ENCODE assay signal across 11 mouse cellular contexts in the genomic region with DNA sequence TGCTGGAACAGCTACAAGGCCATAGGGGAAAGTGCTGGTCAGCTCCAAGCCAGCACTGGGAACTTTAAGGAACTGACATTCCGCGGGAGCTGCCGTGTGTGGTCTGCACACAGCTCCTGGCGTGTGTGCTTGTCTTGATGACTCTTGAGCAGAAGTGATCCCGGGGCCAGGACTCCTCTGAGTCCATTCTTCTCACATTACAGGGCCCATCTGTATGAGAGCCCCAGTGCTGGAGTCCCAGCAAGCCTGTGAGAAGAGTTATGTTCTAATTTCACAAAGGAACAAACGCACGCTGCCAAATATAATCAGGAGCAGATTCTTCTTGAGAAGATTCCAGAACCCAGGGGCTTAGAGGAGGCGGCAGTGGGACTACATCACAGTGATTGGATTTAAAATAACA. TPM values are rescaled to one million over a fixed set of nuclear protein-coding genes. Genes with fewer than 3 reads are reported as not detected.
DNase-seq lines count a peak whose midpoint lies in the region; ATAC-seq and TF ChIP-seq lines count a peak whose summit lies in the region.
"Had no signal": no experiment of that assay in that cellular context is flagged by ENCODE, and none has a peak within 500 bp of the region (broad histone marks: within the 10 kb centered on the region; RNA-seq: fewer than 3 reads in every experiment).

No protein-coding gene starts in this region.

- H3K9ac ChIP-seq in embryonic facial prominence, embryonic 14.5 days (ENCODE audit: low read depth, low read length) = no peak overlapping the region
- H3K9ac ChIP-seq in midbrain, embryonic 11.5 days (ENCODE audit: low read length) = no peak overlapping the region
- H3K9ac ChIP-seq: forebrain, embryonic 13.5 days had no signal

- no peaks in the 10 kb centered on the region for H3K27me3 ChIP-seq in kidney, adult 2 months (replicated peaks; ENCODE audit: control insufficient read depth, insufficient read depth, low read length)
- H3K27me3 ChIP-seq in embryonic facial prominence, embryonic 14.5 days (replicated peaks; ENCODE audit: control insufficient read depth, insufficient read depth, low read length) = no peaks in the 10 kb centered on the region
- H3K27me3 ChIP-seq in midbrain, embryonic 11.5 days (ENCODE audit: control insufficient read depth, insufficient read depth, low read length) = no peaks in the 10 kb centered on the region
- H3K27me3 ChIP-seq: forebrain, embryonic 13.5 days had no signal

- DNase-seq in kidney, adult 2 months = peak; percentile 4
- DNase-seq in kidney, adult 9 months = no peak
- DNase-seq in adipocyte (ENCODE audit: low spot score) = peak; percentile 7
- peak; percentile 90 for DNase-seq in embryonic facial prominence, embryonic 14.5 days (ENCODE audit: low spot score)
- peak; percentile 10 for DNase-seq in lung, postnatal 36 days
- DNase-seq in midbrain, embryonic 11.5 days (ENCODE audit: low spot score, missing footprints) = no peak
- DNase-seq in cerebellum, adult 9-10 months = no peak
- DNase-seq: cerebellum, adult 9-11 months had no signal

- no peak overlapping the region for H3K4me3 ChIP-seq in kidney, adult 2 months (ENCODE audit: insufficient read depth, low read depth, low read length)
- H3K4me3 ChIP-seq in embryonic facial prominence, embryonic 14.5 days (ENCODE audit: low read depth, low read length) = no peak overlapping the region
- H3K4me3 ChIP-seq in midbrain, embryonic 11.5 days (ENCODE audit: low read depth, low read length) = no peak overlapping the region
- H3K4me3 ChIP-seq: forebrain, embryonic 13.5 days had no signal

- 0 out of 2 replicates have a peak, but pooled peaks cover under 1% of the 10 kb centered on the region for H3K9me3 ChIP-seq in embryonic facial prominence, embryonic 14.5 days (ENCODE audit: control insufficient read depth, low read length)
- H3K9me3 ChIP-seq in midbrain, embryonic 11.5 days (ENCODE audit: control insufficient read depth, low read length) = no peaks in the 10 kb centered on the region
- H3K9me3 ChIP-seq: forebrain, embryonic 13.5 days had no signal

- H3K4me2 ChIP-seq in embryonic facial prominence, embryonic 14.5 days (ENCODE audit: low read depth, low read length) = peak overlapping the region; percentile 29; the same call in 1 of the 2 replicates
- no peak overlapping the region for H3K4me2 ChIP-seq in midbrain, embryonic 11.5 days
- H3K4me2 ChIP-seq: forebrain, embryonic 13.5 days had no signal

- H3K36me3 ChIP-seq in kidney, adult 2 months (ENCODE audit: control insufficient read depth, insufficient read depth, low read length) = no peaks in the 10 kb centered on the region
- H3K36me3 ChIP-seq in embryonic facial prominence, embryonic 14.5 days (ENCODE audit: control insufficient read depth, insufficient read depth, low read length) = no peaks in the 10 kb centered on the region
- H3K36me3 ChIP-seq in midbrain, embryonic 11.5 days (ENCODE audit: control insufficient read depth, insufficient read depth, low read length) = no peaks in the 10 kb centered on the region

- H3K4me1 ChIP-seq in kidney, adult 2 months (ENCODE audit: control insufficient read depth, insufficient read depth, low read length) = no peaks in the 10 kb centered on the region
- peaks cover 8% of the 10 kb centered on the region for H3K4me1 ChIP-seq in embryonic facial prominence, embryonic 14.5 days (ENCODE audit: control insufficient read depth, insufficient read depth, low read length)
- no peaks in the 10 kb centered on the region for H3K4me1 ChIP-seq in midbrain, embryonic 11.5 days (ENCODE audit: control insufficient read depth, insufficient read depth, low read length)
- H3K4me1 ChIP-seq: forebrain, embryonic 13.5 days had no signal

- WGBS in kidney, adult 2 months = 20% methylated on average over 8 of the region's 8 CpGs
- WGBS in embryonic facial prominence, embryonic 14.5 days = 21% methylated on average over 8 of the region's 8 CpGs
- WGBS in midbrain, embryonic 11.5 days = 67% methylated on average over 8 of the region's 8 CpGs

- no peak for TF ChIP-seq CTCF in kidney, adult 2 months (conservative IDR thresholded peaks at IDR 0.05; ENCODE audit: insufficient read depth, insufficient read length, low read depth, low read length)

- no peak overlapping the region for H3K27ac ChIP-seq in kidney, adult 2 months (ENCODE audit: insufficient read depth, low read depth, low read length)
- no peak overlapping the region for H3K27ac ChIP-seq in embryonic facial prominence, embryonic 14.5 days (replicated peaks; ENCODE audit: low read depth, low read length)
- no peak overlapping the region for H3K27ac ChIP-seq in midbrain, embryonic 11.5 days (ENCODE audit: low read depth, low read length)
- H3K27ac ChIP-seq: forebrain, embryonic 13.5 days; macrophage had no signal

- peak; percentile 89 for ATAC-seq in embryonic facial prominence, embryonic 14.5 days (ENCODE audit: low read depth)
- no peak for ATAC-seq in megakaryocyte-erythroid progenitor cell, adult 5-6 weeks (replicated peaks; ENCODE audit: low FRiP score, low TSS enrichment, poor library complexity, severe bottlenecking)
- ATAC-seq in midbrain, embryonic 11.5 days (ENCODE audit: low FRiP score) = no peak
- ATAC-seq: forebrain, embryonic 13.5 days had no signal

- TF ChIP-seq POLR2A in kidney, adult 2 months (IDR thresholded peaks at IDR 0.05; ENCODE audit: low read depth, low read length) = no peak

RNA-seq across cellular contexts. Expression of gene Tmem18, which starts 34.2 kb away (rescaled TPM):
- 12.1 and 13.0 TPM in 2 replicates for polyA plus RNA-seq in kidney, adult 2 months (2012; rRNA removed)
- 25.2 and 26.3 TPM in 2 replicates for polyA plus RNA-seq in embryonic facial prominence, embryonic 14.5 days (2014; fragmentation: Nextera tagmentation; extraction: Ambion mirVana)
- total RNA-seq in megakaryocyte-erythroid progenitor cell, adult 5-6 weeks (2014; fragmentation: Nextera tagmentation) = 11.9 and 12.4 TPM in 2 replicates
- 13.6 and 18.6 TPM in 2 replicates for total RNA-seq in megakaryocyte-erythroid progenitor cell, adult 5-6 weeks (2017)
- 28.0 and 31.8 TPM in 2 replicates for polyA plus RNA-seq in midbrain, embryonic 11.5 days (2014; fragmentation: Nextera tagmentation; extraction: Ambion mirVana)

Comparison
In these comparisons a context has a peak if more than half of its experiments do, and no peak if none do; other contexts are left out.
1. DNase-seq: peak in kidney, adult 2 months (single experiment), adipocyte (single experiment), embryonic facial prominence, embryonic 14.5 days (single experiment) and lung, postnatal 36 days (single experiment); none in kidney, adult 9 months (single experiment), midbrain, embryonic 11.5 days (single experiment) and cerebellum, adult 9-10 months (single experiment).